In genomic region chr10:128338948-128339347, GRCm38 (mm10) we compare ENCODE assay signal across 9 mouse cellular contexts. TPM values are rescaled to one million over a fixed set of nuclear protein-coding genes. Genes with fewer than 3 reads are reported as not detected.
DNase-seq lines count a peak whose midpoint lies in the region; ATAC-seq and TF ChIP-seq lines count a peak whose summit lies in the region.
"Had no signal": no experiment of that assay in that cellular context is flagged by ENCODE, and none has a peak within 500 bp of the region (broad histone marks: within the 10 kb centered on the region; RNA-seq: fewer than 3 reads in every experiment).

No protein-coding gene starts in this region.

- H3K4me3 ChIP-seq in lung, embryonic 15.5 days = peak overlapping the region; percentile 79
- peak overlapping the region; percentile 82; the same call in 1 of the 2 replicates for H3K4me3 ChIP-seq in forebrain, embryonic 15.5 days
- peak overlapping the region; percentile 93 for H3K4me3 ChIP-seq in limb, embryonic 14.5 days (replicated peaks; ENCODE audit: low read length)
- H3K4me3 ChIP-seq in stomach, embryonic 16.5 days (replicated peaks; ENCODE audit: low read length) = peak overlapping the region; percentile 98

- H3K27me3 ChIP-seq in lung, embryonic 15.5 days = no peaks in the 10 kb centered on the region
- H3K27me3 ChIP-seq in forebrain, embryonic 15.5 days = no peaks in the 10 kb centered on the region
- H3K27me3 ChIP-seq in limb, embryonic 14.5 days (ENCODE audit: control insufficient read depth, insufficient read depth, low read length) = no peaks in the 10 kb centered on the region
- H3K27me3 ChIP-seq in stomach, embryonic 16.5 days (ENCODE audit: control insufficient read depth, insufficient read depth, low read length) = no peaks in the 10 kb centered on the region

- no peak overlapping the region for H3K27ac ChIP-seq in lung, embryonic 15.5 days
- H3K27ac ChIP-seq in forebrain, embryonic 15.5 days (replicated peaks) = no peak overlapping the region
- no peak overlapping the region for H3K27ac ChIP-seq in limb, embryonic 14.5 days (replicated peaks; ENCODE audit: low read depth, low read length)
- H3K27ac ChIP-seq in stomach, embryonic 16.5 days (ENCODE audit: low read length) = peak overlapping the region; percentile 98; the same call in 1 of the 2 replicates

- no peaks in the 10 kb centered on the region for H3K36me3 ChIP-seq in lung, embryonic 15.5 days
- H3K36me3 ChIP-seq in forebrain, embryonic 15.5 days = peaks cover 4% of the 10 kb centered on the region; the same call in 1 of the 2 replicates
- peaks cover 2% of the 10 kb centered on the region for H3K36me3 ChIP-seq in limb, embryonic 14.5 days (ENCODE audit: control insufficient read depth, insufficient read depth, low read length)
- H3K36me3 ChIP-seq in stomach, embryonic 16.5 days (ENCODE audit: control insufficient read depth, insufficient read depth, low read length) = no peaks in the 10 kb centered on the region

- no peaks in the 10 kb centered on the region for H3K9me3 ChIP-seq in lung, embryonic 15.5 days
- H3K9me3 ChIP-seq in forebrain, embryonic 15.5 days = no peaks in the 10 kb centered on the region
- no peaks in the 10 kb centered on the region for H3K9me3 ChIP-seq in limb, embryonic 14.5 days (ENCODE audit: control insufficient read depth, low read length)
- H3K9me3 ChIP-seq in stomach, embryonic 16.5 days (replicated peaks; ENCODE audit: control insufficient read depth, low read length) = no peaks in the 10 kb centered on the region

- no peak for TF ChIP-seq POLR2A in limb, embryonic 14.5 days (IDR thresholded peaks at IDR 0.05; ENCODE audit: borderline replicate concordance, extremely low read depth, insufficient read depth, insufficient read length)

- WGBS in lung, embryonic 15.5 days = 58% methylated on average over 2 of the region's 2 CpGs
- 81% methylated on average over 2 of the region's 2 CpGs for WGBS in forebrain, embryonic 15.5 days
- WGBS in limb, embryonic 14.5 days = 61% methylated on average over 2 of the region's 2 CpGs
- 64% methylated on average over 2 of the region's 2 CpGs for WGBS in stomach, embryonic 16.5 days

- peaks cover 15% of the 10 kb centered on the region for H3K4me1 ChIP-seq in lung, embryonic 15.5 days
- peaks cover 27% of the 10 kb centered on the region for H3K4me1 ChIP-seq in forebrain, embryonic 15.5 days
- peaks cover 7% of the 10 kb centered on the region; the same call in 1 of the 2 replicates for H3K4me1 ChIP-seq in limb, embryonic 14.5 days (ENCODE audit: control insufficient read depth, insufficient read depth, low read length)
- H3K4me1 ChIP-seq in stomach, embryonic 16.5 days (ENCODE audit: control insufficient read depth, insufficient read depth, low read length) = peaks cover 15% of the 10 kb centered on the region

- ATAC-seq in lung, embryonic 15.5 days (ENCODE audit: borderline replicate concordance, extremely low read depth, low FRiP score, low TSS enrichment) = no peak
- ATAC-seq in forebrain, embryonic 15.5 days (replicated peaks) = no peak
- no peak for ATAC-seq in limb, embryonic 14.5 days (ENCODE audit: low FRiP score, low read depth)
- ATAC-seq in stomach, embryonic 16.5 days (ENCODE audit: insufficient read depth, low FRiP score) = no peak
- ATAC-seq in frontal cortex, adult (ENCODE audit: low TSS enrichment) = no peak

- peak overlapping the region; percentile 64 for H3K4me2 ChIP-seq in lung, embryonic 15.5 days
- peak overlapping the region; percentile 74 for H3K4me2 ChIP-seq in forebrain, embryonic 15.5 days (replicated peaks)
- peak overlapping the region; percentile 71 for H3K4me2 ChIP-seq in limb, embryonic 14.5 days (replicated peaks; ENCODE audit: low read depth, low read length, severe bottlenecking)
- H3K4me2 ChIP-seq in stomach, embryonic 16.5 days (ENCODE audit: low read depth, low read length) = peak overlapping the region; percentile 84

- H3K9ac ChIP-seq in lung, embryonic 15.5 days = peak overlapping the region; percentile 76; the same call in 1 of the 2 replicates
- 0 out of 2 replicates have a peak overlapping the region, but pooled peaks have one; percentile 85 for H3K9ac ChIP-seq in forebrain, embryonic 15.5 days (replicated peaks)
- H3K9ac ChIP-seq in limb, embryonic 14.5 days (ENCODE audit: low read depth, low read length, severe bottlenecking) = no peak overlapping the region
- peak overlapping the region; percentile 95; the same call in 1 of the 2 replicates for H3K9ac ChIP-seq in stomach, embryonic 16.5 days (ENCODE audit: low read length)

- DNase-seq in lung, adult 18-20 months = no peak
- DNase-seq in limb, embryonic 14.5 days (ENCODE audit: low spot score) = no peak
- DNase-seq in cerebellum, adult 11 months = no peak
- DNase-seq in frontal cortex, postnatal 14 days (ENCODE audit: low spot score in 2 of 2) = no peak
- DNase-seq: thymus, adult 2 months had no signal

RNA-seq across cellular contexts. Expression of gene Cs, which starts 1.4 kb away (rescaled TPM):
- 183 and 185 TPM in 2 replicates for polyA plus RNA-seq in lung, embryonic 15.5 days (2015; fragmentation: Nextera tagmentation; extraction: Ambion mirVana)
- 233 and 237 TPM in 2 replicates for polyA plus RNA-seq in forebrain, embryonic 15.5 days (2015; fragmentation: Nextera tagmentation; extraction: Ambion mirVana)
- polyA plus RNA-seq in limb, embryonic 14.5 days (2012; rRNA removed) = 131 and 149 TPM in 2 replicates
- polyA plus RNA-seq in limb, embryonic 14.5 days (2014; fragmentation: Nextera tagmentation; extraction: Ambion mirVana) = 173 and 174 TPM in 2 replicates
- polyA plus RNA-seq in stomach, embryonic 16.5 days (2015; fragmentation: Nextera tagmentation; extraction: Ambion mirVana) = 221 and 230 TPM in 2 replicates

RNA-seq across cellular contexts. Expression of gene Cnpy2, which starts 16.7 kb away (rescaled TPM):
- polyA plus RNA-seq in lung, embryonic 15.5 days (2015; fragmentation: Nextera tagmentation; extraction: Ambion mirVana) = 329 and 346 TPM in 2 replicates
- 208 and 216 TPM in 2 replicates for polyA plus RNA-seq in forebrain, embryonic 15.5 days (2015; fragmentation: Nextera tagmentation; extraction: Ambion mirVana)
- 129 and 169 TPM in 2 replicates for polyA plus RNA-seq in limb, embryonic 14.5 days (2012; rRNA removed)
- 378 and 387 TPM in 2 replicates for polyA plus RNA-seq in limb, embryonic 14.5 days (2014; fragmentation: Nextera tagmentation; extraction: Ambion mirVana)
- polyA plus RNA-seq in stomach, embryonic 16.5 days (2015; fragmentation: Nextera tagmentation; extraction: Ambion mirVana) = 310 and 315 TPM in 2 replicates

RNA-seq across cellular contexts. Expression of gene Coq10a, which starts 29.8 kb away (rescaled TPM):
- polyA plus RNA-seq in lung, embryonic 15.5 days (2015; fragmentation: Nextera tagmentation; extraction: Ambion mirVana) = 12.5 and 12.6 TPM in 2 replicates
- polyA plus RNA-seq in forebrain, embryonic 15.5 days (2015; fragmentation: Nextera tagmentation; extraction: Ambion mirVana) = 33.7 and 35.7 TPM in 2 replicates
- 38.9 and 43.5 TPM in 2 replicates for polyA plus RNA-seq in limb, embryonic 14.5 days (2012; rRNA removed)
- 19.4 and 21.5 TPM in 2 replicates for polyA plus RNA-seq in limb, embryonic 14.5 days (2014; fragmentation: Nextera tagmentation; extraction: Ambion mirVana)
- polyA plus RNA-seq in stomach, embryonic 16.5 days (2015; fragmentation: Nextera tagmentation; extraction: Ambion mirVana) = 3.4 and 3.5 TPM in 2 replicates

RNA-seq across cellular contexts. Expression of gene Pan2, which starts 35.8 kb away (rescaled TPM):
- 34.1 and 34.5 TPM in 2 replicates for polyA plus RNA-seq in lung, embryonic 15.5 days (2015; fragmentation: Nextera tagmentation; extraction: Ambion mirVana)
- polyA plus RNA-seq in forebrain, embryonic 15.5 days (2015; fragmentation: Nextera tagmentation; extraction: Ambion mirVana) = 27.6 and 30.9 TPM in 2 replicates
- polyA plus RNA-seq in limb, embryonic 14.5 days (2012; rRNA removed) = 49.7 and 58.0 TPM in 2 replicates
- polyA plus RNA-seq in limb, embryonic 14.5 days (2014; fragmentation: Nextera tagmentation; extraction: Ambion mirVana) = 26.6 and 31.1 TPM in 2 replicates
- 29.0 and 30.4 TPM in 2 replicates for polyA plus RNA-seq in stomach, embryonic 16.5 days (2015; fragmentation: Nextera tagmentation; extraction: Ambion mirVana)

RNA-seq across cellular contexts. Expression of gene Ankrd52, which starts 38.0 kb away (rescaled TPM):
- 13.0 and 14.9 TPM in 2 replicates for polyA plus RNA-seq in lung, embryonic 15.5 days (2015; fragmentation: Nextera tagmentation; extraction: Ambion mirVana)
- polyA plus RNA-seq in forebrain, embryonic 15.5 days (2015; fragmentation: Nextera tagmentation; extraction: Ambion mirVana) = 13.0 and 13.4 TPM in 2 replicates
- 50.7 and 59.8 TPM in 2 replicates for polyA plus RNA-seq in limb, embryonic 14.5 days (2012; rRNA removed)
- 11.3 and 11.9 TPM in 2 replicates for polyA plus RNA-seq in limb, embryonic 14.5 days (2014; fragmentation: Nextera tagmentation; extraction: Ambion mirVana)
- 8.4 and 10.0 TPM in 2 replicates for polyA plus RNA-seq in stomach, embryonic 16.5 days (2015; fragmentation: Nextera tagmentation; extraction: Ambion mirVana)
